Mouse (Mus musculus): Measurements from ENCODE around the gene Kcnh4.

GRCm38 (mm10) chr11:100780247-100780646 lies 20.5 kb upstream of the Kcnh4 start:
- TF ChIP-seq EP300 (IDR thresholded peaks at IDR 0.05; ENCODE audit: low read depth) (no peak), CTCF (IDR thresholded peaks at IDR 0.05; ENCODE audit: low read depth) (no peak)

All from heart, postnatal 0 days (tissue).